Mouse (Mus musculus) heart, adult 9 months (tissue): Measurements from ENCODE around the gene Cdkl4.
"Not testable (repeated sequence)": the region's sequence is repeated elsewhere in the genome, so short reads cannot be mapped to it uniquely, and the experiment has no call there.

Experiments used
- DNase-seq, 2 experiments: peaks; one replicate each; pipeline ENCODE4 v3.0.0; 2022; ENCODE audit warnings: low spot score in 2 of 2

The Cdkl4 gene

DNA sequence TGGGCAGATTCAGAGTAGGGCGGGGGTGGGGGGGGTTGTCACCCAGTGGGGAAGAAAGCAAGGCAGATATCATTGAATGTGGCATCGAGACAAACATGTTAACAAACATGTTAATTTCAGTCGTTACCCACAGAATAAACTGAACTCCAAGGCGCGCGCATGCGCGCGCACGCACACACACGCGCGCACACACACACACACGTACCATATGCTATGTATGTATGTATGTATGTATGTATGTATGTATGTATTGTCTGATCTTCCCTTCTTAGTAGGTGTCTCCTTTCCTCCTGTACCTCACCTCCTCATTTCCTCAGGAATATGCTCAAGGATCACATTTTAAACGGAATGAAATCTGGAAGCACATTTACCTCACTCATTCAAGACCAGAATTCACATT, at the start of gene Cdkl4:
Gene Cdkl4, minus strand, starts transcription at position 175 of the 400 bp plus-strand sequence.
- no peak for DNase-seq

- no peak for DNase-seq
Measured at GRCm38 (mm10) chr17:80624979-80625378, 47.4 kb upstream of the Cdkl4 start.

DNA sequence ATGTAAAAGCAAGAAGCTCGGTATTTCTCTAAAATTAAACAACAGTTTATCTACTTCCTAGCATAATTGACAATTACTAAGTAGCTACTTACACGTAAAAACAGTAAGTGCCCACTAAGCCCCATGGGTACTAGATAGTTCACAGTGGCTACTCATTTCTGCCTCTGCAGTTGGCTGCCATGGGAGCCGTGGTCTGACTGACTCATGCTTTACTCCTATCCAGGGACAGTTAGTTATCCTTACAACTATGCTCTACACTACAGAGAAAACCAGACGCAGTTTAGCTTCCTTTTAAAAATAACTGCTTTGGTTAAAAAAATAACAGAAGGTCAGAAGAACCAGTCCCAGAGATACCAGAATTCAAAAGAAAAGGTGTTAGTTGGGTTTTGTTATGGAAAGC, 44.1 kb upstream of the Cdkl4 start:
- DNase-seq, result no peak

DNA sequence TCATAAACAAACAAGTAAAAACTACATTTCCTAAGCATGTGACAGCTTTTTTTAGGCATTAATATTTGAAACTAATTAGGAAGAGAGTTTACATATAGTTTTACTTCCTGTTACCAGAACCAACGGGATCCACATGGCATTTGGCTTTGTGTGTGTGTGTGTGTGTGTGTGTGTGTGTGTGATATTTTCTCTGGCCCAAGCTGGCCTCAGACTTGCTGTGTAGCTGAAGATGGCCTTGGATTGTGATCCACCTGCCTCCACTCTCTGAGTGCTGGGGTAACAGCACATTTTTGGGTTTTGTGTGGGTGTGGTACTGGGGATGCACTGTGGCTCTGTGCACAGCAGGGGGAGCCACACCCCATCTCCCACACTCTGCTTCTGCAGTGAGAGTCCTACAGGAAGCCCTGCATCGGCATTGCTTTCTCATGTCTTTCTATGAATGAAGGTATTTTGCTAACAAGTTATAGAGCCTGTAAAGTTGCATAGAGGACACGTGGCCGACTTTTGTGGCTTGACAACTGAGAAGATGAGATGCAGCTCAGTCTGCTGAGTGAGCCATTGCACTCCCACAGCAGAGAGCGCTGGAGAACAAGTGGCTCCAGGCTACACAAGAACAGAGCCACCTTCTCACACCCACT, 43.3 kb upstream of the Cdkl4 start:
- DNase-seq, result peak; percentile 12 to 39

GRCm38 (mm10) chr17:80619556-80619955, 41.9 kb upstream of the Cdkl4 start:
- DNase-seq, result no peak

DNA sequence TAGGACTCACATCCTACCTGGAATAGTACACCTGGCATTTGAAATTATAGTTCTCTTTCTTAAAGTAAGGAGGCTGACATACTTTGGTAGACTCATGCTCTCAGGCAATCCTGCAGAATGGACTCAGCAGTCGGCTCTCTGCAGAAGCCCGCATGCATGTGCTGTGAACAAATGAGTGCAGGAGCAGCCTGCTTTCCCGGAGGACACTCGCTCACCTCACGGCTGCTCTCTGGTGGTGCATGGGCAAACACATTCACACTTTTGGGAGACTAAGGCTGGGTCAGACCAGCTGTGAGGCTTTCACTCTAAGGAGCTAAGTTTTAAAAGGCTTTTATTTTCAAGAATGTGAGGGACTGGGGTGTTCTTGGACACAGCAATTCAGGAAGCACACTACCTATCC, 41.3 kb upstream of the Cdkl4 start:
- no peak for DNase-seq

- DNase-seq, result no peak
Measured at GRCm38 (mm10) chr17:80603806-80604205, 26.2 kb upstream of the Cdkl4 start.

- DNase-seq, result no peak
Measured at GRCm38 (mm10) chr17:80603079-80603625, 25.5 kb upstream of the Cdkl4 start.

GRCm38 (mm10) chr17:80601371-80601770, 23.8 kb upstream of the Cdkl4 start:
- DNase-seq, result no peak

GRCm38 (mm10) chr17:80583051-80583450, 5.4 kb upstream of the Cdkl4 start:
- DNase-seq, result no peak

DNA sequence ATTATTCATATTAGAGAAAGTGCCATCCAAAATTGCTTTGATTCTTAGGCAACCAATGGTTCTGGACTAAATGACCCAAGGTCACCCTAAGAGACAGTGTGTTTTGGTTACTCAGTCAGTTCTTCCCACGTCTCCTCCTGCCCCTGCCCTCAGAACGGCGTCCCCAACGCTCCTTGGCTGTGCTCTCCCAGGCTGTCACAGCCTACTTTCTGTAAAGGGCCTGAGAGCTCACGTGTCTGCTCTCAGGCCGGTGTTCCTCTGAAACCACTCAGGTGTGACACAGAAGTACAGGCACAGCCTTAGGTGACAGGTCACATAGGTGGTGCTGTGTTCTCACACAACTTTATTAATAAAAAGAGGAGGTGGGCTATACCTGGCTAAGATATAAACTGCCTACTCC, 2.3 kb upstream of the Cdkl4 start:
- no peak for DNase-seq

DNA sequence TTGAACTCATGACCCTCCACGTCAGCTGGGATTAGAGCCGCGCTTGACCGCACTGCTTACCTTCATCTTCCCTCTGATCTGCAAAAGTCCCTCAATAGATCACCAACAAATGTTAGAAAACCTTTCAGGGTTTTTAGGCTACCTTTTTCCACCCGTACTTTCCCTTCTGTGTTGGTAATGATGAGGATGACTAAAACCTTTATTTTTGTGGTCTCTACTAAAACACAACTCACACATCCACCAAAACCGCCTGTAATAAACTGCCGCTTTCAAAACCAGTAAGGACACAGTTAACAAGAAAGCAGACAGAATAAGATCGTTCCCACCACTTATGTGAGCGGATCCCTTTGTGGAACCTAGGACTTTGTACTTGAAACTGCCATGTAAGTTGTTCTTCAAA, 1.5 kb upstream of the Cdkl4 start:
- no peak for DNase-seq

- DNase-seq, result no peak
Measured at GRCm38 (mm10) chr17:80578041-80578440, 428 bp upstream of the Cdkl4 start.

DNA sequence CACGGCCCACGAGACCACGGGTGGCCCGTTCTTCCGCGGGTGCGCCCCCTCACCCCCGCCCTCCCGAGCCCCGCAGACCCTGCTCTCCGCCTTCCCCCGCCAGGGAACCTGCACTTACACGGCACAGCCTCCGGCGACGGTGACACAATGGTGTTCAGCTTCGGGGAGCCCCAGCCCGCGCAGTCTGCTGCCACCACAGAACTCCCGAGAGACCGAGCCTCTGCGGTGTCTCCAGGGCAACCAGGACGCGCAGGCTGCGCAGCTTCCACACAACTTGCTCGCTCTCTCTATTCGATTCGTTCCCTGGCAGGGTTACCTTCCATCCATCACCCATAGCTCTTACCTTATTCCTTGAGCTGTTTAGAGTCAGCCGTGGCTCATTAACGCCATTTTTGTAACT, 399 bp downstream of the Cdkl4 start:
- no peak for DNase-seq

DNA sequence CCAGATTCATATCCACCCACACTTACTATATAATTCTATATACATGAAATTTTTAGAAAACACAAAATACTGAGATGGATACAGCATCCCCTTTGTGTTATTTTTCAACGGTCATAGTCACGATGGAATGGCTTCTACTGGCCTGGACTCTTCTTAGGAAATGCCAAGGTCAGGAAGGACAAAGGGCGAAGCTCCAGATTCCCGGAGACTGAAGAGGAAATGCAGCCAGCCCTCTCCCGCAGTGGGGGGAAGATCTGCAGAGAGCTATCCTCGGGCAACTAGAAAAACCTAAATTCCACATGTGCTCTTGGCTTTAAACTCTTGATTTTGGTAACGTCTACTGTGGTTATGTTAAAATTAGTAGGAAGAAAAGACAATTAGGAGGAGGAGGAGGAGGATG, 2.6 kb downstream of the Cdkl4 start:
- DNase-seq, result no peak

GRCm38 (mm10) chr17:80574471-80574965, 3.1 kb downstream of the Cdkl4 start:
- DNase-seq, result no peak

DNA sequence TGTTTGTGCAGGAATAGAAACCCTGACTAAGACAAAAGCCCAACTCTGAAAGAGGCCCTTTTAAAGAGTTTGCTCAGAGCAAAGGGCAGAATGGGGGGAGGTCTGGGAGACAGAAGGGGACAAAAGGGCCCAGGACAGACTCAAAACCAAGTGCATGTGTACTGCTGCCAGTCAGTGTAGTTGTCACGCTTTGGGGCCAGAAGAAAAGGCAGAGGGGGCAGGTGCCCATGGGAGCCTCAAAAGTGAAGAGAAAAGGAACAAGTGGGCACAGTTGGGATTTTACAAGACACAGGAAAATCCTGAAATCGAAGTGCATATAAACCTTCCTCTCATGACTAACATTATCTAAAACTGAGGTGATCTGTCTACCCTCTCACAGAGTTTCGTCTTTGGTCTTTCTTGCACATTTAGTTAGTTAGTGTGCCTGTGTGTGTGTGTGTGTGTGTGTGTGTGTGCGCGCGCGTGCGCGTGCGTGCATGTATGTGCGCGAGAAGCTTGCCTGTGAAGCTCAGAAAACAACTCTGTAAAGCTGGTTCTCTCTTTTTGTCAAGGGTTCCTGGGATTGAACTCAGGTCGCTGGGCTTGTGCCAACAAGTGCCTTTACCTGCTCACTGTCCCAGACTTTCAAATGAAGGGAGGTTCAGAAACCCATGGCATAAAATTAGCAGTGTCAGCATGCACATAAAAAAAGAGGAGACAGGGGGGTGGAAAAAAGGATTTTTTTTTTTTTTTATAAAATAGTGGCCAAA, 5.3 kb downstream of the Cdkl4 start:
- DNase-seq, result no peak

GRCm38 (mm10) chr17:80571460-80571859, 6.2 kb downstream of the Cdkl4 start:
- DNase-seq, result no peak

- DNase-seq, result not testable (repeated sequence)
Measured at GRCm38 (mm10) chr17:80569718-80570117, 7.9 kb downstream of the Cdkl4 start.

DNA sequence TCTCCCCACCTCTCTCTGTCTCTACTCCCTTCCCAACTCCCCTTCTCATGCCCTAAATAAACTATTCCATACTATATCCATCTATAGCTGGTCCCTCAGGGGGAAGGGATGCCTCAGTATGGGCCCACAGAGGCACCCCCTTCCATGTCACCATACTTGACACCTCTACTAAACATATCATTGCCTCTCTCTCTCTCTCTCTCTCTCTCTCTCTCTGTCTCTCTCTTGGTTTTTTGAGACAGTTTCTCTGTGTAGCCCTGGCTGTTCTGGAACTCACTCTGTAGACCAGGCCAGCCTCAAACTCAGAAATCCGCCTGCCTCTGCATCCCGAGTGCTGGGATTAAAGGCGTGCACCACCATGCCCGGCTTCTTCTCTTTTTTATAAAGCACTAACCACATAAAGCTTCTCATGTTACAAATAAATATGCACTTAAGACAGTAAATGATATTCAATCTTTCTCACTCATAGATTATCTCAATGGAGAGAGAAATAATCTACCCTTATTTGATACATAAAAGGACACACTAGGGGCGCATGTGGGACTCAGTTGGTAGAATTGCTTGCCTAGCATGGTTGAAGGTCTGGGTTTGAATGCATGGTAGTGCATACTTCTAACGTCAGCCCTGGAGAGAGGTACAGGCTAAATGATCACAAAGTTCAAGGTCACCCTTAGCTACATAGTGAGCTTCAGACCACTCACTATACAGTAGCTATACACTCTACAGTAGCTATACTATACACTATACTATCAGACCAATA, 8.6 kb downstream of the Cdkl4 start:
- no peak for DNase-seq

GRCm38 (mm10) chr17:80568441-80568840, 9.2 kb downstream of the Cdkl4 start:
- DNase-seq, result no peak

DNA sequence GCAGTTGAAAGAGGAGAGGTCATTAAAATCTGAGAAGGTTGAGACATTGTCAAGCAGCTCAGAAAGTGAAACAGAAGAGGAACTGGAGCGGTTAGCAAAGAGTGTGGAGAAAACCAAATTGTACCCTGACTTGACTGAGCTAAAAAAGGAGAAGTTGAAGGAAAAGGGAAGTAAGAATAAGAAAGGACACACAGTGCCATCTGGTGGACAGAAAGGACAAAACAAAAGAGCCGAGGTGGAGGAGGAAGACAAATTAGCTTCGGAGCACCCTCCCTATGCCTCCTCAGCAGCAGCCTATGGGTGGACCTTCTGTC, 13.0 kb downstream of the Cdkl4 start:
- peak; percentile 30 to 35 for DNase-seq
